Mouse (Mus musculus) T-helper 2 cell (primary cell): ENCODE results near the gene 1700018F24Rik.
"Not testable (repeated sequence)": the region's sequence is repeated elsewhere in the genome, so short reads cannot be mapped to it uniquely, and the experiment has no call there.

Experiments
- in situ Hi-C: fragments of 300-600 bp; cut with MboI, MseI; formaldehyde crosslinking; loops from one replicate; pipeline ENCODE4 v1.15.1; 2025; ENCODE audit warnings: high pct_unique_total_duplicates

1700018F24Rik gene

GRCm38 (mm10) chr5:145081866-145082613 is 39.2 kb downstream of the 1700018F24Rik start:
- in situ Hi-C loops: no loop called here

- in situ Hi-C loops: not testable (repeated sequence)
Measured at GRCm38 (mm10) chr5:145083201-145083600, 40.4 kb downstream of the 1700018F24Rik start.

- in situ Hi-C loops: no loop called here
Measured at GRCm38 (mm10) chr5:145083632-145084451, 41.1 kb downstream of the 1700018F24Rik start, which contains the start of the genes Arpc1a and Kpna7. Gene Arpc1a, plus strand, starts transcription at chr5:145083830. Gene Kpna7, minus strand, starts transcription at chr5:145084030.

- in situ Hi-C loops: no loop called here
Measured at GRCm38 (mm10) chr5:145084822-145085221, 42.0 kb downstream of the 1700018F24Rik start.

- in situ Hi-C loops: no loop called here
Measured at GRCm38 (mm10) chr5:145088186-145088585, 45.4 kb downstream of the 1700018F24Rik start.

GRCm38 (mm10) chr5:145089878-145090277 is 47.1 kb downstream of the 1700018F24Rik start:
- in situ Hi-C loops: no loop called here
